Mouse (Mus musculus): ENCODE results near the gene Egfr.

DNA sequence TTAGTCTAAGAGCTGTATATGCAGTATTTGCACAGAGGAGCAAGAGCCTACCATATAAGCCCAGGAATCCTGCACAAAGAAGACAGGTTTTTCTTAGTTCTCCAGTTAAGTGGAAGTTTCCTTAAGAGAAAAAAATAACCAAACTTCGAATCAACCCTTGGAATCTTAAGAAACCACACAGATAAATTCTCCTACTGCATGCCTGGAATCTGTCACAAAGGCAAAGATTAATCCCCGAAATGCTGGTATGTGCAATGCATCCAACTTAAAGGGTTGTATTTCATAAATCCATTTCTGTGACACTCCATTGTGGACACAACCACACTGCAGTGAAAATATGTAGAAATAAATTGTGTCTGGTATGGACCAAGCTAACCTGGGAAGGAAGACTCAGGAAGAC is 102.1 kb downstream of the Egfr start:
- TF ChIP-seq POLR2A (IDR thresholded peaks at IDR 0.05; ENCODE audit: insufficient read depth, low read depth, low read length) (no peak), CTCF (IDR thresholded peaks at IDR 0.05; ENCODE audit: insufficient read depth, low read depth, low read length) (no peak)

Measured in olfactory bulb, adult 2 months (tissue).